Mouse (Mus musculus) heart, adult 2 months (tissue): ENCODE results near the gene Rap1gap. TPM values are rescaled to one million over a fixed set of nuclear protein-coding genes. Genes with fewer than 3 reads are reported as not detected.

Source experiments
- DNase-seq, 2 experiments: peaks; one replicate each; pipeline ENCODE4 v3.0.0; 2021
- H3K27ac ChIP-seq: fragments of 200-600 bp; 2 replicates; pipeline ENCODE4 v1.8.1; 2022
- H3K27me3 ChIP-seq: fragments of 200-500 bp; 2 replicates; pipeline ENCODE4 v1.6.1; 2012; ENCODE audit warnings: mild to moderate bottlenecking, low read length, inconsistent platforms, mixed read lengths; ENCODE audit not compliant: control insufficient read depth, insufficient read depth
- H3K36me3 ChIP-seq: fragments of 200-500 bp; 2 replicates; pipeline ENCODE4 v1.6.1; 2012; ENCODE audit warnings: low read length, inconsistent platforms; ENCODE audit not compliant: control insufficient read depth, insufficient read depth
- H3K4me1 ChIP-seq: fragments of 200-500 bp; 2 replicates; pipeline ENCODE4 v1.6.1; 2011; ENCODE audit warnings: low read length; ENCODE audit not compliant: control insufficient read depth, insufficient read depth
- H3K4me3 ChIP-seq: fragments of 200-600 bp; 2 replicates; pipeline ENCODE4 v1.8.1; 2022
- H3K79me2 ChIP-seq: fragments of 200-500 bp; replicated peaks from 2 replicates; pipeline ENCODE4 v1.6.1; 2012; ENCODE audit warnings: mild to moderate bottlenecking, inconsistent platforms, low read length, moderate library complexity, mixed read lengths; ENCODE audit not compliant: control insufficient read depth, insufficient read depth
- H3K9ac ChIP-seq: fragments of 200-500 bp; 2 replicates; pipeline ENCODE4 v1.6.1; 2012; ENCODE audit warnings: low read depth, mild to moderate bottlenecking, control low read depth, inconsistent platforms, low read length, mixed read lengths
- CTCF ChIP-seq: fragments of 200-600 bp; IDR thresholded peaks from 2 replicates; pipeline ENCODE4 v1.8.1; 2022; ENCODE audit warnings: antibody characterized with exemption, mild to moderate bottlenecking, moderate library complexity
- EP300 ChIP-seq: fragments of 200-500 bp; IDR thresholded peaks from 2 replicates; pipeline ENCODE4 v1.6.1; 2011; ENCODE audit warnings: low read depth, low read length, control low read depth; ENCODE audit not compliant: insufficient read depth
- POLR2A ChIP-seq: fragments of 200-500 bp; IDR thresholded peaks from 2 replicates; pipeline ENCODE4 v1.6.1; 2011; ENCODE audit warnings: mild to moderate bottlenecking, low read depth, low read length, control low read depth; ENCODE audit not compliant: insufficient read depth
- WGBS: fragments of 180-500 bp; shearing (Covaris S2); methylation state at CpG from one replicate; pipeline ENCODE4 v1.1.7; 2018; 5-methylcytosine and 5-hydroxymethylcytosine counted together
- intact Hi-C: fragments of 180-260 bp; cut with DNase I; formaldehyde crosslinking; loops from one replicate; pipeline ENCODE4 v1.15.1; 2025
- polyA plus RNA-seq: library from polyadenylated mRNA; depleted of rRNA; stranded (reverse); fragments of >200 nt; gene quantifications from 2 replicates; pipeline ENCODE4 v1.2.3, GENCODE M21; 2012
- total RNA-seq, 2 experiments: library from RNA; stranded (reverse); gene quantifications; 2 replicates each; pipeline ENCODE4 v1.2.3; 2021

Rap1gap gene
- total and polyA plus RNA-seq, 3 experiments, result 14.7 to 35.9 (median 15.6) TPM

DNA sequence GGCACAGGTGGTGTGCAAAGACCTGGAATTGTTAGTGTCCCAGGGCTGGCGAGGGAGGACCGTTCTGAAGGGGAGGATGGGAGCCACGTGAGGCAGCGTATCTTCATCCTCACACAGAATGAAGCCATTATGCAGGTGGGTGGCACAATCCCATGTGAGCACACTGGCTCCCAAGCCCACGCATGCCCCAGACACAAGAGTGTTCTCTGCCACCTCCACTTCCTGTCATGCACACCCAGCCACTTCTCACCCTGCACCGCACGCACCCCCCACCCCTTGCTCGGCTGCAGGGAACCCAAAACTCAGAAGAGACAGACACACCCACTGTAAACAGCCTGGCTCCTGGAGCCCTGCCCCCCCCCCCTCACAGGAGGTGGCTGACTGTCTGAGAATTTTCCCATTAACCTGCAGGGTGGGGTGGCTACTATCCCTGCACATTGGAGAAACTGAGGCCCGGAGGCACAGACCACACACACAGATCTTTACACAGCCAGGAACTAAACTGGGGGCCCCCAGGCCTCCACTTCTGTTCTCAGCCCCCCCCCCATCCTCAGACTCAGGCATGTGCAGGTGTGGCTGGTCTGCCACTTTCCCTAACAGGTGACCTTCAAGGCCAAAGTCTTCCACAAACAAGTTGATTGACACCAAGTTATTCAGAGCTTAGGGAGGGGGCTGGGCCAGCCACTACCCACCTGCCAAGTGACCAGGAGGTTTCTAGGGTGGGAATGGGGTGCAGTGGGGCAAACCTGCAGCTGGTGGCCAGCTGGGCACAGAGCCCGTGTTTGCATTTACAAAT, 27.8 kb downstream of the Rap1gap start:
- TF ChIP-seq POLR2A (no peak), CTCF (no peak), EP300 (no peak)
- no peak for DNase-seq
- no peaks in the 10 kb centered on the region for H3K36me3 ChIP-seq
- H3K79me2 ChIP-seq, result no peaks in the 10 kb centered on the region
- no peak overlapping the region for H3K4me3 ChIP-seq
- no peaks in the 10 kb centered on the region for H3K27me3 ChIP-seq
- WGBS, result 75% methylated on average over 10 of the region's 10 CpGs
- no peak overlapping the region for H3K27ac ChIP-seq
- no peak overlapping the region for H3K9ac ChIP-seq
- H3K4me1 ChIP-seq, result no peaks in the 10 kb centered on the region
- intact Hi-C loops, result no loop called here

DNA sequence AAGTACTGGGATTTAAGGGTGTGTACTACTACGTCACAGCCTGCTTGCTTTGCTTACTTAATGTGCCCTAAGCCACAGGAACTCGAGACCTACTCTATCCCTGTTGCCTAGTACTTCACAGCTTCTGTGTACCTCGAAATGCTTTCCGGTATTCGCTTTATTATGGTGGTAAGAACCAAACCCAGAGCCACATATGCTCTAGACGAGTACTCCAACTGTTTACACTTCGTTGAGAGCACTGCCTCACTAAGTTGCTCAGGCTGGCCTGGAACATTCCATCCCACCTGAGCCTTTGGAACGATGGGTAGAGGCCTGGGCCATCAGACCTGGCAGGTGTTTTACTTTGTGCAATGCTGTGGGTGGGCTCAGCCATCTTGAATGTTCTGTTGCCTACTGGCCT, 30.8 kb downstream of the Rap1gap start:
- H3K4me1 ChIP-seq, result no peaks in the 10 kb centered on the region
- no peak overlapping the region for H3K27ac ChIP-seq
- intact Hi-C loops, result no loop called here
- no peaks in the 10 kb centered on the region for H3K79me2 ChIP-seq
- no peaks in the 10 kb centered on the region for H3K27me3 ChIP-seq
- no peak overlapping the region for H3K4me3 ChIP-seq
- H3K36me3 ChIP-seq, result no peaks in the 10 kb centered on the region
- H3K9ac ChIP-seq, result no peak overlapping the region
- WGBS, result 84% methylated on average over 8 of the region's 8 CpGs
- TF ChIP-seq POLR2A, result no peak
- no peak for TF ChIP-seq CTCF
- TF ChIP-seq EP300, result no peak
- no peak for DNase-seq

DNA sequence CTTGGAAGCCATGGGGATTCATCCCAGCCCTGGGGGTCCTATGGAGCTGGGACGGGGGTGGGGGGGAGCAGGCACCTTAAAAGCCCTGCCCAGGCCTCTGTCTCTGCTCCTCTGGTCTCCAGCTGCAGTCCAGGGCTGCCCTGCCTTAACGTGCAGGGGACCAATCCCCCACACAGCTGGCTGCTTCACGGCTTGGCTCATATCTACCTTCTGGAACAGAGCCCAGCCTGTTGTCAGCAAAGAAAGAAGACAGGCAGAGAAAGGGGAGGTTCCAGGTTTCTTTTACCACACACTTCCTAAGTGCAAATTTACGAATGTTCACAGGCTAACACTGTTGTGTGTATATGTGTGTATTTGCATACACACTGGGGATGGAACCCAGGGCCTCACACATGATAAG, 31.4 kb downstream of the Rap1gap start:
- no peaks in the 10 kb centered on the region for H3K79me2 ChIP-seq
- WGBS, result 8% methylated on average over 4 of the region's 4 CpGs
- H3K4me3 ChIP-seq, result no peak overlapping the region
- H3K9ac ChIP-seq, result no peak overlapping the region
- no peaks in the 10 kb centered on the region for H3K27me3 ChIP-seq
- no peaks in the 10 kb centered on the region for H3K4me1 ChIP-seq
- intact Hi-C loops, result no loop called here
- TF ChIP-seq POLR2A, result no peak
- no peak for TF ChIP-seq CTCF
- no peak for TF ChIP-seq EP300
- peak in 1 of 2 experiments; percentile 23 for DNase-seq
- no peak overlapping the region for H3K27ac ChIP-seq
- no peaks in the 10 kb centered on the region for H3K36me3 ChIP-seq

DNA sequence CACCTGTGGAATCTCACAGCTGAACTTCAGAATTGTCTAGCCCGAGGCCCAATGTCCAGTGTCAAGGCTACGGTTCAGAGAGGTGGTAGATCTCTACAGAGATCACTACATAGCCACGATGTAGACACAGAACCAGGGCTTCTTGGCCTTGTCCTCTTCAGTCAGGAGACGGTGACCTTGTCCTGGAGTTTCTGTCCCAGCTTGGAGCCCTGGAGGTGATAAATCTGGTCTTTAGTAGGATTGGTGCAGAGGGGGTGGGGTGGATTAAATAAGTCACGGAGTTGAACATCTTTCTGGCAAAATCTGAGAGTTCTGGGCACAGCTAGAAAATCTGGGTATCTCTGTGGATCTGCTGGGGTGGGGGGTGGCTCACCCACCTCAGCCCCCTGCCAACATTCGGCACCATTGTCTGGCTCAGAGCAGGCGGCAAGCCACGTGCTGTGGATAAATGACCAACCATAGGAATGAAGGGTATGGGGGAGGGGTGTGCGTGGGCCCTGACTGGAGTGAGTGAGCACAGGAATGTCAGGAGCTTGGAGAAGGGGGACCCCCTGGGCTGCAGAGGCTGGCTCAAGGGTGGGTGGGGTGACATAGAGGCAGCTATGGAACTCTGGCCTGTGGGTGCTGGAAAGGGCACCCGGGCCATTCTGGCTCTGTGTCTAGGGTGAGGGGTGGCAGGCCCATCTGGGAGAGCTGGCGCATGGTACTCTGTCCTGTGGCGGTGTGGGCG, 32.8 kb downstream of the Rap1gap start:
- no peaks in the 10 kb centered on the region for H3K79me2 ChIP-seq
- DNase-seq, result no peak
- H3K4me3 ChIP-seq, result no peak overlapping the region
- H3K4me1 ChIP-seq, result no peaks in the 10 kb centered on the region
- 82% methylated on average over 13 of the region's 13 CpGs for WGBS
- H3K27me3 ChIP-seq, result no peaks in the 10 kb centered on the region
- TF ChIP-seq EP300 (no peak), POLR2A (no peak), CTCF (no peak)
- no peak overlapping the region for H3K9ac ChIP-seq
- H3K36me3 ChIP-seq, result no peaks in the 10 kb centered on the region
- no peak overlapping the region for H3K27ac ChIP-seq
- intact Hi-C loops, result no loop called here

DNA sequence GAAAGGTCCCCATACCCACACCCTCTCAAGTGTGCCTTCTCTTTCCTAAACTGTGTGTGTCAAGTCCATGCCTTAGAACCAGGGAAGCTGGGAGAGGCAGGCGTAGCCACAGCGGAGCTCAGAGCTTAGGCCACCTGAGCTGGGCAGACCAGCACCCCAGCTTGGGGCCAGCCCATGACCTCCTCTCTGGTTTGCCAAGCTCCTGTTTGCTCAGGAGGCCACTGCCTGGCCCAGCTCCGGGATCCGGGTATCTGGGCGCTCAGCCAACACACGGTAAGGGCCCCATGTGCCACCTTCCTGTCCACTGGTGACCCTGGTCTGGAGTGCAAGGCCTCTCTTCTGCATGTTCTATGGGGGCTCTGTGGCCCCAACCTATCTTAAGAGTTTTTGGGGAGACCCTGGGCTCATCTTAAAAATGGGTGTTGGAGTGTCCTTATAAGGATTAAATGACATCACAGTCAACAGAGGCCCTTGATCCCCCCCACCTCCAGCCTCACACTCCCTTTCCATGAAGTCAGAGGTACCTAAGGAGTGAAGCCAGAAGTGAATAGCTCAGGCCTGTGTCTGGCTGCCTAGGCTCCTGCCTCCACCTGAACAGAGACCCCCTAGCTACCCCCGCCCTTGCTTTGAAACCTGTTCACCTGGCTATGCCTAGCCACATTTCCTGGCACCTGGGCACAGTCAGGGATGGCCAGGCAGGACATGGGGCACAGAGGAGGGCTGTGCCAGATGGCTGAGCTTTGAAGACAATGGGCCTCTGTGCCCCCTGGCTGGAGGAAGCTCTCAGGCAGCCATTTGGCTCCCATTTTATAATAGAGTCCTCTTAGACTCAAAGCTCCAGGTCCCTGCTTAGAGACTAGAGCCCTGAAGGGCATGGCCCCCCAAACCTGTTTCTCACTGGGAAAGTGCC, 33.8 kb downstream of the Rap1gap start:
- peak in 1 of 2 experiments; percentile 21 for DNase-seq

More for the DNA sequence above, 33.8 kb downstream of the Rap1gap start:
- Histone ChIP-seq H3K36me3 (no peaks in the 10 kb centered on the region), H3K27ac (no peak overlapping the region), H3K4me1 (no peaks in the 10 kb centered on the region), H3K4me3 (no peak overlapping the region), H3K9ac (no peak overlapping the region), H3K79me2 (no peaks in the 10 kb centered on the region), H3K27me3 (no peaks in the 10 kb centered on the region)
- intact Hi-C loops, result no loop called here
- 54% methylated on average over 7 of the region's 7 CpGs for WGBS
- TF ChIP-seq EP300, result no peak
